Mouse (Mus musculus): ENCODE results near the gene Decr2.
A peak's percentile ranks its signal among the peaks of the same experiment; 100 is the strongest.
"Not testable (repeated sequence)": the region's sequence is repeated elsewhere in the genome, so short reads cannot be mapped to it uniquely, and the experiment has no call there.

Gene Decr2

GRCm38 (mm10) chr17:26089905-26090632 is at the start of gene Decr2:
Decr2 (minus strand) TSS chr17:26090337.
- peak; percentile 85 to 86 for DNase-seq

- DNase-seq, result no peak
Measured at GRCm38 (mm10) chr17:26138901-26139381, 48.8 kb upstream of the Decr2 start.

- peak; percentile 95 to 96 for DNase-seq
Measured at GRCm38 (mm10) chr17:26138239-26138836, 48.2 kb upstream of the Decr2 start, which contains the start of gene Axin1. Axin1 (plus strand) TSS chr17:26138688.

DNA sequence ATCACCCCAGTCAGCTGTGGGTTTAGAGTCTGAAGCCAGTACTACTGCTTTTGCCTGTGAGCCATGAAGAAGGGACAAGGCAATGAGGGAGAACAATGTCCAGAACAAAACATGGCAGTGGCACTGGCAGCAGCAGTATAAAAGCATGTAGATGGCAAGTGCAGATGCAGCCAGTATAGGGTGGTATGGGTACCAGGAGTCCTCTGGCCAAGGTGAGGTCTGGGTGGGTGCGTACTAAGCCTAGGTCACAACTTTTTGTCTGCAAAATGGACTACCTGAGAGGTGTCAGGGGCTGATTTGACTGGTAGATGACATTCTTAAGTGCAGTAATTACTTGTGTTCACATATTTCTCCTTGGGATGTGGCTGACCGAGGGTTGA is 47.6 kb upstream of the Decr2 start:
- no peak for DNase-seq

DNA sequence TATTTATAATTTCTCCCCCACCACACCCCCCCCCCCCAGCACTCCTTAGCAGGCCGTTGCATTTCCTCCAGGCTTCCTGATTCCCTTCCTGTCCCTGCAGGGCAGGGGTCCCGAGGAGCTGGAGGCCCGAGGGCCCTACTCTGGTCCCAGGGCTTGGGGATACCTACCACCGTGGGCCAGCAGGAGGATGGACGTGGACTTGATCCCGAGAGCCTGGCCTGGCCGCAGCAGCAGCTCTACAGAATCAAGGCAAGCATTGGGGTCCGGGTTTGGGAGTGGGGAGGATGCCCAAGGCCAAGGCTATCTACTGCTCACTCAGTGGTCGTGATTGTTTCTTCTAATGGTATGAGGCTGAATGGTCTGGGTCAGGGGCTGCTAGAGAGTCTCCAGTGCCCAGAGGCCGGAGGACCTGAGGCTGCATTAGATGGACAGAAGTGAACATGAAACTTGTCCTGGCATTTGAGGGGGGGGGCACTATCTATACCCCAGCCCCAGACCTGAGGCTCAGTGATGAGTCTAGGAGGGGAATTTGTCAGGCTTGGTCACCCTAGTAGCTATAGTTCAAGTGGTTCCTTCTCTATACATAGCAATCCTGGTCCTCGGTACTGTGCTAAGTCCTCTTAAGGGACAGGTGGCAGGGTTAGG is 47.1 kb upstream of the Decr2 start:
- no peak for DNase-seq

DNA sequence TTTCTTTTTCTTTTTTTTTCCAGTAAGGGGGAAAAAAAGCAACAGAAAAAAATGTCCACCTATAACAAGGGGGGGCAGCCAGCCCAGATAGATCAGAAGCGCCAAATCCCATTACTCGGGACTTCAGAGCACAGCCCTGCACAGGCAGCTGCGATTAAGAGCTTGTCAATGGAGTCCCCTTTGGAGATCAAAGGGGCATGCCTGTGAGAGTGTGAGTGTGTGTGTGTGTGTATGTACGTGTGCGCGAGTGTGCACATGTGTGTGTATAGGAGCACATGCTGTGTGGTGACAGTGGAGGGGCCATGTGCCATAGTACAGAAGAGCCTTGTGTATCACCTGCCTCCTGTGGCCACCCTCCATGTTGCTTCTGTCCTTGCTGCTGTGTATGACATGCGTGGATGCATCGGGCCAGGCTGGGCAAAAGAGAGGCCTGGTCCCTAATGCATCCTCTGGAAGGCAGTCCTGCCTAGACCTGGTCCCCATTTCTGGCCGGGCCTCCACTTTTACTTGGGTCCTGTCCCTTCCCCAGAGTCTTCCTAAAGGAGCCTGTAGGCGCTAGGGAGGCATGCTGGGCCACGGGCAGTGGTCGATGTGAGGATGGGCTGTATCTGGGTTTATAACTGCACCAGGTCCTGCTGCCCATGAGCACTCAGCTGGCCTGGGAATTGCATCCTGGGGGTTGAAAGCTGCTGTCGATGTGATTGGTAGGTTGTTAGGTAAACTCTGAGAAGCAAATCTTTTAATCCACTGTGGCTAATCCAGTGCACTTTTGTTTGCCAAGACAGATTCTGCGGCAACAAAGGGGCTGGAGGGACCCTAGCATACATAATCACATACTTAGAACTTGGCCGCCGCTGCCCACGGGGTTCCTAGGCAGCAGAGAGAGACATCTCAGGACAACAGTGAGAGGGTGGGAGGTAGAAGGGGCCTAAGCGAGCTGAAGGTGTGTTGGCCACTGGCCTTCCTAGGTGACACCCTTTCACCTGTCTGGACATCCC is 42.0 kb upstream of the Decr2 start:
- no peak for DNase-seq

GRCm38 (mm10) chr17:26131062-26131732 is 41.1 kb upstream of the Decr2 start:
- no peak for DNase-seq

DNA sequence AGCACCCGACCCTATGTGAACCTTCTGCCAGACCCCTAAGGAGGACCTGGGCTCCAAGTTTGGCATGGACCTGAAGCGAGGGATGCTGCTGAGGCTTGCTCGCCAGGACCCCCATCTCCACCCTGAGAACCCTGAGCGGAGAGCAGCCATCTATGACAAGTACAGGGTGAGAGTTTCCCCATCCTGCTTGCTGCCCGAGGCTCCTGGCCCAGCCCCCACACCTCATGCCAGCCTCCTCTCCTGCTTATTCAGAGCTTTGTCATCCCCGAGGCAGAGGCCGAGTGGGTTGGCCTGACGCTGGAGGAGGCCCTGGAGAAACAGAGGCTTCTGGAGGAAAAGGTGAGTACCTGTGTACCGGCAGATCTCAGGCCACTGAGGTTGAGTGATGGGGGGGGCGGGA is 35.1 kb upstream of the Decr2 start:
- no peak for DNase-seq

- DNase-seq, result no peak
Measured at GRCm38 (mm10) chr17:26124560-26124959, 34.4 kb upstream of the Decr2 start.

DNA sequence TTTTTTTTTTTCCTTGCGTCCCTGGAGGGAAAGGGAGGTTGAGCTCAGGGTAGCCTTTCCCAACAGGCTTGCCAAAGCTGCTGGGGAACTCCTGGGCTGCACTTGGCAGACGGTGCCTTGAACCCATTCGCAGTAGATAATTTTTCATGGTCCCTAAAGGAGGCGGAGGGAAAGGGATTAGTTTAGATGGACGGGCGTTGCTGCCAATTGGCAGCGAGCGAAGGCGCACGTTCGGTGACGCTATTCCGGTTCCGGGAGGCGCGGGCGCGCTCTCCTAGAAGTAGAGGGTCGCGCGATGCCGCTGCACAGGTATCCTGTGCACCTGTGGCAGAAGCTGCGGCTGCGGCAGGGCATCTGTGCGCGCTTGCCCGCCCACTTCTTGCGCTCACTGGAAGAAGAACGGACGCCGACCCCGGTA is 33.1 kb upstream of the Decr2 start, which contains the start of gene Mrpl28:
Mrpl28 (plus strand) TSS at position 234 of the 418 bp plus-strand sequence.
- peak; percentile 82 to 86 for DNase-seq

- no peak for DNase-seq
Measured at GRCm38 (mm10) chr17:26122431-26123140, 32.4 kb upstream of the Decr2 start.

DNA sequence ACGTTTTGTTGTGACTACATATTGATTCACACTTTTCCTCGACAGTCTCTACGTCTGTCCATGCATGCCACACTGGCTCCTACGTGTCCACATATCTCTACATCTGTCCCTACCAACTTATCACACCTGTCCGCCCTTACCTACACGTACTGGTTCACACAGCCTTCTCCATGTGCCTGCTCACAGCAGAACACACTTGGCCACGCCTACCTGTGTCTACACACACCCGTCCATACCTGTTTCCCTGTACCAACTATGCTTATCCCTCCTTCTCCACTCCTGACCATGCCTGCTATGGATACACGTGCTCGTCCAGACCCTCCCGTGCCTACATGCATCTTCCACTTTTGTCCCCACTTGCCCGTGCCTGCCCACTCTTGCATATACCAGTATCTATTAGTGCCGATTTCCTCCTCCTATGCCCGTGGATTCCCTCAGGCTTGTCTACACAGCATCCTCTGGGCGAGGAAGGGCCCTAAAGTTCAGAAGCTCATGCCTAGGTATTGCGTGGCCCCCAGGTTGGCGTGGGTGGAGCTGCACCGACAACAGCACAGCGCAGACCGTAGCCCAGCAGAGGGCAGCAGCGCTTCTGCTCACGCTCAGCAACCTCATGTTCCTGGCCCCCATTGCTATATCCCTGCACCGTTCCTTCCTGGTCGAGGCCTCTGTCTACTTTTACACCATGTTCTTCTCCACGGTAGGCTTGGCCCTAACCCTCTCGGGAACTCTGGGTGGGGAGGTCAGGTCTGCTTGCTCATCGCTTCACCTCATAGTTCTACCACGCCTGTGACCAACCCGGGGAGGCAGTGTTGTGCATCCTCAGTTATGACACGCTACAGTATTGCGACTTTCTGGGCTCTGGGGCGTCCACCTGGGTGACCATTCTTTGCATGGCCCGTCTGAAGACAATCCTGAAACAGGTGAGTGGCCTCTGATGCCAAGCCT is 29.9 kb upstream of the Decr2 start:
- peak; percentile 67 to 68 for DNase-seq

DNA sequence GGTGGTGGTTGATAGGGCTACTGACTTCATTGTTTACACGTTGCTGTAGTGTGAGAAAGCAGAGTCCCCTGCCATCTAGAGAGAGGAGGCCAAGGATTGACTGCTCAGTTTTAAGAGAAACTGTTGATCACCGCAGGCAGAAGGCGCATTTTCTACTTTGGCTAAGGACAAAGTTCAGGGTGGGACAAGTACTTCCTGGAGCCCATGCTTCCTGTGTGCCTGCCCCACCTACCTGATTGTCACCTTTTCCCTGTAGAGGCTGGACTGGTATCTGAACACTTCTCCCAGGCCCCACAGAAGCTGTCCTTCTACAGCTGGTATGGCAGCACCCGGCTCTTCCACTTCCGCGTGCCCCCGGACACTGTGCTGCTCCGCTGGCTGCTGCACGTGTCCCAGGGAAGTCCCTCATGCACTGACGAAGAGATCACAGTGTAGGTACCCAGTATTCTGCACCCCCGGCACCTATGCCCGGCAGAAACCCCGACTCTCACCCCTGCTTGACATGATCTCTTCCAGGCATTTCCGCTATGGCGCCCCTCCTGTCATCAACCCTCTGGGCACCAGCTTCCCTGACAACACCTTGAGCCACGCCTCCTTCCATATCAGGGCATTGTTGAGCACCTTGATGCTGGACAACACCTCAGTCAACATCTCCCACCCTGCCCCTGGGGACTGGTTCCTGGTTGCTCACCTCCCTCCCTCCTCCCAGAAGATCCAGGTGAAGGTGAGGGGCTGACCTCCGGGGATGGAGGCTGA is 26.5 kb upstream of the Decr2 start:
- no peak for DNase-seq

DNA sequence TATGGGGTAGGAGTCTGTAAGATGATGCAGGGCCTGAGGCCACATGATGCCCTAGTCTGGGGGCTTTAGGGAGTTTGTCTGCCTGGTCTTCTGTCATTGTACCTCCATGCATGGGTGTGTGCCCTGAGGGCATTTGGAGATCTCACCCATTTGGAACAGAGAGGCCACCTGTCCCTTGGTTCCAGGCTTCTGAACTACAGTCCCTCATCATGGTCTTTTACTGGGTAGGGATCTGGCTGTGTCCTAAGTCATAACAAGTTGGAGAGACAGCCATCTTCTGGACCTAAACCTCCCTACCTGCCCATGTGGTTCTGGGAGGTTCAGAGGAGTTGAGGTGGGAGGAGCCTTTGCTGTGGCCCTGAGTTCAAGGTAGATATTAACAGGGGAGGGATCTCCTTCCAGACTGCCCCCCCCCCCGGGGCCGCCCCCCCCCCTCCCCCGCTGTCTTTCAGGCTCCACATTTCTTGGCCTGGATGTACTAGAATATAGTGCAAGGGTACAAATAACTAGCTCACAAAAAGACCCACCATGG is 25.9 kb upstream of the Decr2 start:
- DNase-seq, result no peak

DNA sequence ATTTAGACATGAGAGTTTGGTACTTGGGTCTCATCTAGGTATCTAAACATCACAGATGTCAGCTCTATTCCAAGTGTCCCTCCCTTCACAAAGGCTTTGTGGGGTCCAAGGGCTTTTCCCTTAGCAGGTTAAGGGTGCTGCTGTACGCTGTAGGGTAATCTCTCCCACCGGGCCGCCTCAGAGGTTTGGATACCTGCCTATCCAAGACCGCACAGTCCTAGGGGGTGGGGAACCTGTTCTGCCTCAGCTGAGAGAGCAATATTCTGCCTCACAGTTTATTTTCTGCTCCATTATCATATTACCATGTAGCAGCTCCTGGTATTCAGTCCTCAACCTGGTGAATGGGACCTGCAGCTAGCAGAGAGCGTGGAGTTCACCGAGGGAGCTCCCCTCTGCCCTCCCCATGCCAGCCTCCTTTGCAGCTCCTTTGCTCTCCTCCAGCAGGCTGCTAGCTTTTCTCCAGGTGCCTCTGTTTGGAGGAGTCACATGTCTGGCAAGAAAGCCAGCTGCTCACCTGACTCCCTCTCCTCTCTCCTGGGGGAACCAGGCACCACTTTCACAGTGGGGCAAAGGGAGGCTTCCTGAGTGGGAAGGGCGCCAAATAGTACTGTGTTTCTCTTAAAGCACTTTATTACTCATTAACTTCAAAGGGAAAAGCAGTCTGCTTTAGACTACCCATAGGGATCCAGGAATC is 25.2 kb upstream of the Decr2 start:
- no peak for DNase-seq

DNA sequence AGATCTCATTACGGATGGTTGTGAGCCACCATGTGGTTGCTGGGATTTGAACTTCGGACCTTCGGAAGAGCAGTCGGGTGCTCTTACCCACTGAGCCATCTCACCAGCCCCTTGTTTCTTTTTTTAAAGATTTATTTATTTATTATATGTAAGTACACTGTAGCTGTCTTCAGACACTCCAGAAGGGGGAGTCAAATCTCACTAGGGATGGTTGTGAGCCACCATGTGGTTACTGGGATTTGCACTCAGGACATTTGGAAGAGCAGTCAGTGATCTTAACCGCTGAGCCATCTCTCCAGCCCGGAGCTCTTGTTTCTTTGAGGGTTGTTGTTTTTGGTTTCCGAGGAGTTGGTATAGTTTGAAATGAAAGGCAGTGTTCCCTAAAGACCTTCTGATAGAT is 24.3 kb upstream of the Decr2 start:
- DNase-seq, result not testable (repeated sequence)

DNA sequence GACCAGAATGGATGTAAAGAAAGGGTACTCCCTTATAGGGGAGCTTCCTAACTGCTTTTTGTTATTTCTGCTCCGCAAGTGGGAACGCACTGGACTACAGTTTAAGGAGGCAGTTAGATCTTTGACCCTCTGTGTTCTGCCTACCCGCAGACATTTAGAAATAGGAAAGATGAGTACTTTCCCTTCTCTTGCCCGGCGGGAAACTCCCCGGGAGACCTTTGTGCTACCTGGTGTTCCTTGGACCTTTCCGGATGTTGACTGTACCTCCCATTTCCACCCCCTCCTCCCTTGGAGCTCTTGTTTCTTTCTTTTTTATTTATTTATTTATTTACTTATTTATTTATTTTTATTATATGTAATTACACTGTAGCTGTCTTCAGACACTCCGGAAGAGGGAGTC is 23.9 kb upstream of the Decr2 start:
- DNase-seq, result no peak

- DNase-seq, result peak; percentile 87 to 90
Measured at GRCm38 (mm10) chr17:26113181-26113948, 23.2 kb upstream of the Decr2 start, which contains the start of gene Tmem8. Tmem8 (plus strand) TSS chr17:26113299.

Measured in B cell, adult 2 months (primary cell).